Mouse (Mus musculus): ENCODE measurements around the gene Sh3gl1.
A peak's percentile ranks its signal among the peaks of the same experiment; 100 is the strongest.

Sh3gl1 gene

GRCm38 (mm10) chr17:56018347-56019131, 17.9 kb downstream of the Sh3gl1 start:
- peak; percentile 76 for DNase-seq

DNA sequence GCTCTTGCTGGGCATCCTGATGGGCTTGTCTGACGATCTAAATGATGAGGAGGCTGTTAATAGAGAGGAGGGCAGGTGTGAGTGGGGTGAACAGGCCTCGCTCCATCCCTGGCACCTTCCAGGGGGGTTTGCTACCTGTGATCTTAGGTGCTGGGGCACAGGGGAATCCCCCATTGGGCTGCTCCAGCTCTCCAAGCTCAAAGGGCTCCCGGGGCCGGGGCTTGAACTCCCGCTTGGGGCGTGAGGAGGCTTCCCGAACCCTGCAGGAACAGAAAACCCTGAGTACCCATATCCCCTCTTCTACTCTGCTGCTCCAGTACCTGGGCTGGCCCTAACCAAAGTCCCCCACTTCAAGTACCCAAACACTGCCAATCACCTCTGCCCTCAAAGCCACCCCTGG, 18.6 kb downstream of the Sh3gl1 start:
- DNase-seq, result no peak

DNA sequence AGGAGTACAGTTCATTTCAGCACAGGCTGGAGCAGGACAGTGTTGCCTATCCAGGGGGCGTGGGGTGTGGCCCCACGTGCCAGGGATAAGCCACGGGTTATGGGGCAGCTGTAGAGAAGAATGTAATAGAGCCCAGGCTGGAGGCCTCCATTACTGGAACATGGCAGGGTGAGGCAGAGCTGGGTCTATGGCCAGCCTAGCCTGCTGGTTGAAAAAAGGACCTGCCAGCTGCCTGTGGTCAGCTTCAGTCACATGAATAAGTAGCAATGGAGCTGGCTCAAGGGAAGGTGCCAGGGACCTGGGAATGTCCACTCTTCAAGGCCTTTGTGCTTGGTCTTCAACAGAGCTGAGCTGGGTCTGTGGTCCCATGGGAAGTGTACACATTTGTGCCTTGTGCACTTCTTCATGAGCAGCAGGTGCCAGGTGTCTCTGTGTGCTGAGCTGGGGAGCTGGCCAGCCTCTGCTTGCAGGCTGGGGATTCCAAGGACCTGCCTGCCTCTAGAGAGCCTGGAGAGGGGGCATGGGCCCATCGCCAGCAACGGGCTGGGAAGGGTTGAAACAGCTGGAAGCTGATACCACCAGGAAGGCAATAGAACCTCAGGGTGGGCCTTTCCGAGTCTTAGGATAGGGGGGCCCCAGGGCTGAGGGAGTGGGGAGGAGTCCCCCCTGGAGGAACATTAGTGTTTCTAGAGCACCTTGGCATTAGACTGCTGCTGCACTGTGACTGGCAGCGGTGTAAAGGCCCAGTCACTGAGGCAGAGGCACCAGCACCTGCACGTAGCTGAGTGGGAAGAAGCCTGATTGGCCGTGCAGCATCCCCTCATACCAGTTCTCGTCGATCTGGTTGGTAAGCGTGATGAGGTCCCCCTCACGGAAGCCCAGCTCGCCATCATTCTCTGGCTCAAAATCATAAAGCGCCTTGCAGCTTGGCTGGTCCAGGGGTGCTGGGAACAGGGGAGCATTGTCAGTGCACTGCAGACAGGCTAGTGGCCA, 19.3 kb downstream of the Sh3gl1 start:
- no peak for DNase-seq

DNA sequence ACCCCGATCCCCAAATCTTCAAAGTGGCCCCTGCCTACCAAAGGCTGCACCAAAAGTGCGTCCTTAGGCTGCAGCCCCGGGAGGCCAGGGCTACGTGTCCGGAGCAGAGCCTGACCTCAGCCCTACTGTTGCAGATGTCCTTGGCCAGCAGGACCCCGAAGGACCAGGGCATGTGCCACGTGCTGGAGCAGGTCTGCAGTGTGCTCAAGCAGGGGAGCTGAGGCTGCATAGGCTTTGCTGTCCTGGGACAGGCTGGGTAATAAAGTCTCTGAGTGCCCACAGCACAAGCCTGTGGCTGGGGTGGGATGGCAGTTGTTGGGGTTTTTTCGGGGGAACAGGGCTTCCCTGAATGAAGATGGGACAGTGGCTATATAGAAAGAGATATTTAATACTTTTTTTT, 20.1 kb downstream of the Sh3gl1 start:
- no peak for DNase-seq

DNA sequence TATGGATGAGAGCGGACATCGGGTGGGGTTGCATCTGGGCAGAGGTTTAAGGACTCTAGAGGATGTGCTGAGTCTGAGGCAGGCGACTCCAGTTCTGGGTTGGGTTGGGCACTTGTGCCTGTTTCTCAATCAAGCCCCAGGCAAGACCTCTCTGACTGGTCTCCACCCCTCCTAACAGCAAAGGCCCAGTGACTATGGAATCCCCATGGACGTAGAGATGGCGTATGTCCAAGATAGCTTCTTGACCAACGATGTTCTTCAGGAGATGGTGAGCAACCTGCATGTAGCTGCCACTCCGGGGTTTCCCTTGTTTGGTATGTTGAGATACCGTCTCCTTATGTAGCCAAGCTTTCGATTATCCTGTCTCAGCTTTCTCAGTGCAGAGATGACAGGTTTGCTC, 21.1 kb downstream of the Sh3gl1 start:
- no peak for DNase-seq

DNA sequence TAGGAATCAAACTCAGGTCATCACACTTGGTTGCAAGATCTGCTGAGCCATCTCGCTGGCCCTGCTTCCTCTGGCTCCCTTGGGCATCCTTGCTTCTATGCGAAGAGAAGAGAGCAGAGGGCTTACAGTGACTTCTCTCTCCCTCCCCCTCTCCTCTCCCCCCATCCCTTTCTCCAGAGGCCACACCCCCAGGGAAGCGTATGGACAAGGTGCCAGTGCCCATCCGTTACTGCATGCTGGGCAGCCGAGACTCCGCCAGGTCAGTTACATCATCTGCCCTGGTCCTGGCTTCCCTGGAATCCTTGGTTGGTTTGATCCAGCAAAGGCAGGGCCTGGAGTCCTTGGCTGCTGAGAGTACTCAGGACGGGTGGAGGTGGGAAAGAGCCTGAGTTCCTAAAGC, 25.0 kb downstream of the Sh3gl1 start:
- DNase-seq, result no peak

- DNase-seq, result peak; percentile 86
Measured at GRCm38 (mm10) chr17:56010681-56011080, 25.8 kb downstream of the Sh3gl1 start.

GRCm38 (mm10) chr17:56010255-56010654, 26.2 kb downstream of the Sh3gl1 start:
- no peak for DNase-seq

- no peak for DNase-seq
Measured at GRCm38 (mm10) chr17:56009962-56010240, 26.5 kb downstream of the Sh3gl1 start.

DNA sequence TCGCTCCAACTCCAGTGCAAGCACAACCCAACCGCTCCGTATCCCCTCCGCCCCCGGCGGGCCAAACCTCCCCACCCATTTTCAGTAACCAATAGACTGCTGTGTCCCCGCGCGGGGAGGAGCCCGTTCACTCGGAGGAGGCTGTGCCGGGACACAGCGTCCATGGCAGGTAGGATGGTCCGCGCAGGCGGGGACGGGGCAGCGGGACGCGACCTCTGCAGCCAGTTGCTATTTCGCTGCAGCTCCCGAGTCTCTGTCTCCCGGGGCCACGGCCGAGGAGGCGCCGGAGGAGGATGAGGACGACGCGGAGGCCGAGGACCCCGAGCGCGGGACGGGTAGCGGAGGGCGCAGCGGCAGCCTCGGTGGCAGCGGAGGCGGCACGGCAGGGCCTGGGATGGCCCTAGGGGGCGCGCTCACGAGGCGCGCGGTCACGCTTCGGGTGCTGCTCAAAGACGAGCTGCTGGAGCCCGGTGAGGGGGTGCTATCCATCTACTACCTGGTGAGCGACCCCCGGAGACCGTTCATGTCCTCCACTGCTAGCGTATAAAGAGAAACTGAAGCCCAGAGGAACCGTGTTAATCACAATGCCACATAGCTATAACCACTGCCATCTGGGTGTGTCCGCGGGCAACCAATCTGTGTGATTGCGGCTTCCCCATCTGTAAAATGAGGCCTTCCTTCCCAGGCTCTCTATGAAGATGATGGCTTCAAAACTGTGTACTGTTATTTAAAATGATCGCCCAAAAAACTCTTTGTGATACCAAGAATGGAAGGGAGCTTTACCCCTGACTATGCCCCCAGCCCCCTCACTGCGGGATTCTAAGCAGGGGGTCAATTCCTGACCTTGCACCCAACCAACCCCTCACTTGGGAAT, 27.1 kb downstream of the Sh3gl1 start:
- peak; percentile 94 for DNase-seq

- DNase-seq, result peak; percentile 95
Measured at GRCm38 (mm10) chr17:56008356-56009087, 27.9 kb downstream of the Sh3gl1 start.

DNA sequence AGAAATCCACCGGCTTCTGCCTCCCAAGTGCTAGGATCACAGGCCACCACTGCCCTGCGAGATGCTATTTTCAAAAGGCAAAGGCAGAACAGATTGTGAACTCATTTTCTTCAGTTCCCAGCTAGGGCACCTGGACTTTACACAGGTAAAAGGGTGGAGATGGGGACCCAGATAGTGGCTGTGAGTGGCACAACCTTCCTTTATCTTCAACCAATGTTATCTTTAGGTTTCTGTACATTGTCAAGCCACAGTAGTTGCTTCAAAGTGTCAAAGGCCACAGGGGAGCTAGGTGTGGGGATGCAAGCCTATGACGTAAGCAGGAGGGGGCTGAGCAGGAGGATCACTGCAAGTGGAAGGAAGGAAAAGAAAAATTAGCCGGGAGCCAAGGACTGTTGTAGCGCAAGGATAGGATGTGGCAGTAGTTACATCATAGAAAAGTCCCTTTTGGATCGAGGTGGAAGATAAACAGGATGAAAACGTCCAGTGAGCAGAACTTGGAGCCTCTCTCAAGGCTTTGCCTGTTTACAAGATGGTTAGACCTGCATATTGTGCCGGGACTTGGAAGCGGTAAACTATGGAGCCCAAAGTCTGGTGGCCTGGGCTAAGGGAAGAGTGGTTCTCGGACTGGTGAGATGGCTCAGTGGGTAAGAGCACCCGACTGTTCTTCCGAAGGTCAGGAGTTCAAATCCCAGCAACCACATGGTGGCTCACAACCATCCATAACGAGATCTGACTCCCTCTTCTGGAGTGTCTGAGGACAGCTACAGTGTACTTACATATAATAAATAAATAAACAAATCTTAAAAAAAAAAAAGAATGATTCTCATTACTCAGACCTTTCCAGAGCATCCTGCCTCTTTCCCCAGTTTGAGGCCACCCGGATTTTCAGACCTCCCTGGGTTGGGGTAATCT, 28.7 kb downstream of the Sh3gl1 start:
- no peak for DNase-seq

GRCm38 (mm10) chr17:56006956-56007355, 29.5 kb downstream of the Sh3gl1 start:
- DNase-seq, result no peak

- DNase-seq, result peak; percentile 74
Measured at GRCm38 (mm10) chr17:56005415-56006061, 30.9 kb downstream of the Sh3gl1 start, which contains the start of the genes Stap2 and Mpnd. Gene Stap2 (minus strand): TSS chr17:56005584. Gene Mpnd (plus strand): TSS chr17:56005711.

DNA sequence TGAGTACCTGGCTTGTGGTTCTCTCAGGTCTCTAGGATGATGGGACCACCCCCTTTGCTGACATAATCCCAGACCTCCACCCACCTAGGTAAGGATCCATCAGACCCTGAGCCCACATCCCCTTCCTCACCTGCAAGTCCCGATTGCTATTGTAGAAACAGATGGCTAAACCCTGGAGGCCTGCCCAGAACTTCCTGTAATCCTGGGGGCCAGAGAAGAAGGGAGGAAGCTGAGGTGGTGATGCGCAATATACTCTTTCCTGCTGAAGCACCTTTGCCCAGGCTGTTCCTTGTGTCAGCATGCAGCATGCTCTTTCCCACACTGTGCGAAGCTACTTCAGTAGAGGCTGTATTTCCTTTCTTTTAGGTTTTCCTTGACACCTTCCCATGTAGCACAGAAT, 33.4 kb downstream of the Sh3gl1 start:
- no peak for DNase-seq

GRCm38 (mm10) chr17:55999794-56000499, 36.5 kb downstream of the Sh3gl1 start:
- no peak for DNase-seq

DNA sequence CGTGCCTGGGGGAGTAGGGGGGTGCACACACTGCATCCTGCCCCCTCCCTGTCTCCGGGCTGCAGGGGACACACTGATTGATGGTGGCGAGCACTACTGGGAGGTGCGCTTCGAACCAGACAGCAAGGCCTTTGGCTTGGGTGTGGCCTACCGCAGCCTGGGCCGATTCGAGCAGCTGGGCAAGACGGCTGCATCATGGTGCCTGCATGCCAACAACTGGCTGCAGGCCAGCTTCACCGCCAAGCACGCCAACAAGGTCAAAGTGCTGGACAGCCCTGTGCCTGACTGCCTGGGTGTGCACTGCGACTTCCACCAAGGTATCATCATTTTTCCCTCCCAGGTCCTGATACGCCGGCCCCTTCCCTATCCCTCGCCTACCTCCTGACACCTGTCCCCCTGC, 40.4 kb downstream of the Sh3gl1 start:
- peak; percentile 56 for DNase-seq

DNA sequence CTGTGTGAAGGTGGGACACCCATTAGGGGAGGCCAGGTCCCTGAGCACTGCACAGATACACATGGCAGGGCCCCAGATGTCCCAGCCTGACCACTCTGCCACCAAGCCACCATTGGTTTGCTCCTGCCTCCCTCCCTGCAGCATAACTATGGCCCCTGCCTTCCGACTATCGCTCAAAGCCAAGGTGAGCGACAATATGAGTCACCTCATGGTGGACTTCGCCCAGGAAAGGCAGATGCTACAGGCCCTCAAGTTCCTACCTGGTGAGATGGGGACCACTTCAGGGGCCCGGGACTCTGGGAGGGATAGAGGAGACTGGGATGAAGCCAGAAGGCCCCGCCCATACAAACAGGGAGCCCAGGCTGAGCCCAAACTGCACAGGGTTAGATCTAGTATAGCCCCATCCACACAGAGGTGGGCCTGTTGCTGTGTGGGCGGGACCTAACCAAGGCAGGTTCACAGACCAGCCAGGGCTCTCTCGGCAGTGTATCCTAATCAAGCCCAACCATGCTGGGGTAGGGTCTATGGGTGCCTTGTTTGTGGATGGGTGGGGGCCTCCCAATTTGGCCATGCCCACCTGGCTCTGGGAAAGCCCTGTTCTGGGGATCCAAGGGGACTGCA, 46.0 kb downstream of the Sh3gl1 start:
- DNase-seq, result no peak

Measured in kidney, postnatal 10 days (tissue).